Mouse (Mus musculus) ES-E14 (cell line): ENCODE measurements at regions not wholly inside any gene's neighbourhood (a gene's known extent, or its start where the extent isn't known, plus 50 kb on each side); places are given as distances from the start of the nearest gene placed in this dataset.

ENCODE experiments used
- DNase-seq: peaks from one replicate; pipeline ENCODE4 v3.0.0-alpha.2; 2013; ENCODE audit warnings: low read depth, low spot score
- H3K27ac ChIP-seq: 2 replicates; pipeline ENCODE4 v1.5.1; 2012; ENCODE audit warnings: low read depth, mild to moderate bottlenecking, low read length, moderate library complexity, mixed read lengths; ENCODE audit not compliant: poor library complexity, insufficient read depth, severe bottlenecking
- H3K36me3 ChIP-seq: 2 replicates; pipeline ENCODE4 v1.6.1; 2012; ENCODE audit warnings: mild to moderate bottlenecking, low read length, moderate library complexity, mixed read lengths; ENCODE audit not compliant: control insufficient read depth, poor library complexity, insufficient read depth, severe bottlenecking
- H3K4me1 ChIP-seq, 2 experiments: fragments of 150-350 bp in 1 of 2; sonication (generic) in 1 of 2; 2 replicates each; pipeline ENCODE4 v1.6.1; 2012; ENCODE audit warnings: low read length in 2 of 2, mild to moderate bottlenecking in 1 of 2, mixed read lengths in 1 of 2; ENCODE audit not compliant: control insufficient read depth in 2 of 2, insufficient read depth in 2 of 2, poor library complexity in 1 of 2
- H3K4me3 ChIP-seq, 2 experiments: fragments of 150-350 bp in 1 of 2; sonication (generic) in 1 of 2; 2 replicates each; pipeline ENCODE4 v1.5.1; 2012; ENCODE audit warnings: low read length in 2 of 2, low read depth in 1 of 2, mild to moderate bottlenecking in 1 of 2, mixed read lengths in 1 of 2; ENCODE audit not compliant: insufficient read depth in 1 of 2, poor library complexity in 1 of 2, severe bottlenecking in 1 of 2
- H3K9ac ChIP-seq: 2 replicates; pipeline ENCODE4 v1.6.1; 2012; ENCODE audit warnings: low read depth, mild to moderate bottlenecking, low read length, mixed read lengths; ENCODE audit not compliant: poor library complexity, insufficient read depth, severe bottlenecking
- H3K9me3 ChIP-seq: fragments of 150-350 bp; sonication (generic); 2 replicates; pipeline ENCODE4 v1.6.1; 2012; ENCODE audit warnings: low read depth, mild to moderate bottlenecking, low read length; ENCODE audit not compliant: control insufficient read depth, insufficient read depth
- CHD2 ChIP-seq: IDR thresholded peaks from 2 replicates; pipeline ENCODE4 v1.6.1; 2014; ENCODE audit warnings: mild to moderate bottlenecking, low read depth, low read length, inconsistent platforms
- HCFC1 ChIP-seq: IDR thresholded peaks from 2 replicates; pipeline ENCODE4 v1.6.1; 2012; ENCODE audit warnings: low read length, inconsistent platforms, borderline replicate concordance; ENCODE audit not compliant: insufficient read depth
- MAFK ChIP-seq: IDR thresholded peaks from 2 replicates; pipeline ENCODE4 v1.6.1; 2014; ENCODE audit warnings: mild to moderate bottlenecking, low read depth, low read length, inconsistent platforms; ENCODE audit not compliant: insufficient read depth
- ZC3H11A ChIP-seq: IDR thresholded peaks from 2 replicates; pipeline ENCODE4 v1.6.1; 2012; ENCODE audit warnings: low read depth, mild to moderate bottlenecking, inconsistent platforms, low read length, borderline replicate concordance
- ZNF384 ChIP-seq: IDR thresholded peaks from 2 replicates; pipeline ENCODE4 v1.6.1; 2012; ENCODE audit warnings: low read depth, low read length, inconsistent platforms
- in situ Hi-C, 2 experiments: fragments of 600-800 bp; cut with MboI; formaldehyde crosslinking; loops; one replicate each; pipeline ENCODE4 v1.15.1; 2025; ENCODE audit warnings: low sequenced_read_pairs in 2 of 2, inconsistent platforms in 1 of 2; ENCODE audit not compliant: unreplicated experiment in 2 of 2

DNA sequence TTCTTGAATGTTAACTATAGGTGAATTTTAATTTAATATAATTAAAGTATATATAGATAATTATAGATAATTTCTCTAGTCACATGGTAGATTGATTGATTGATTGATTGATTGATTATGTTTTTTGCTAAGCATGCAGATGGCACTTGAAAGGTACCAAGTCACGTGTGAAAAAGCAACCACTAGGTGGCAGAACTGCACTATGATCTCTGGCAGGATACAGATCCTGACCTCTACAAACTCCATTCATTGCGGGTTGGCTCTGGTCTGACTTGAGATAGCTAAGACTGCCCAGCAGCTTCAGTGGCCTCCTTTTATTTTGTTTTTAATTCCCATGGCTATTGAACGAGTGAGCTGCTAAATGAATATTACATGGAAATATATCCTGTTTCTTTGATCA lies 229.7 kb upstream of the Grm3 start:
- in situ Hi-C loops, result loop anchor here (10.0 to 25.0 kb wide), 2 partner anchors 680 to 683 kb away; no protein-coding TSS in a partner anchor
- H3K9ac ChIP-seq, result no peak overlapping the region
- H3K9me3 ChIP-seq, result no peaks in the 10 kb centered on the region
- H3K36me3 ChIP-seq, result no peaks in the 10 kb centered on the region
- no peaks in the 10 kb centered on the region for H3K4me1 ChIP-seq
- no peak overlapping the region for H3K27ac ChIP-seq
- no peak overlapping the region for H3K4me3 ChIP-seq
- TF ChIP-seq ZC3H11A (peak; percentile 84), ZNF384 (no peak)
- peak; percentile 40 for DNase-seq

DNA sequence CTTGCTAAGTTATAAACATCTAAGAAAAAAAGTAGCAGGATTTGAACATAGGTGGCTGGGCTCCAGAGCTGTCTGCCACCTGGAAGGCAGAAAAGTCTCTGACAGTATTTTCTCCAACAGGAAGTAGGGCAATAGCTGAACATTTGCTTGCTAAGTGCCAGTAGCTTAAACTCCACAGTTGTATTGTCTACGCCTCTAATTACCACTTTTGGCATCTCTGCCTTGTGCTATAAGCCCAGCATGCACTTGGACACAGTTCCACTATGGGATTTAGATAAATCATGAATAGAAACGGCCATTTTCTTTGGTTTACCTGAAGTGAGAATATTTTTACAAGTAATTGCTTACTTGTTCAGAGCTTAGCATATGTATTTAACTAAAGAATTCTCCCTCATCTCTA lies 213.8 kb upstream of the Grm3 start:
- Histone ChIP-seq H3K4me1 (no peaks in the 10 kb centered on the region), H3K9me3 (no peaks in the 10 kb centered on the region), H3K27ac (no peak overlapping the region), H3K4me3 (no peak overlapping the region), H3K9ac (no peak overlapping the region), H3K36me3 (no peaks in the 10 kb centered on the region)
- in situ Hi-C loops, result no loop called here
- TF ChIP-seq CHD2 (no peak), ZNF384 (no peak), ZC3H11A (no peak), MAFK (no peak), HCFC1 (no peak)
- no peak for DNase-seq

DNA sequence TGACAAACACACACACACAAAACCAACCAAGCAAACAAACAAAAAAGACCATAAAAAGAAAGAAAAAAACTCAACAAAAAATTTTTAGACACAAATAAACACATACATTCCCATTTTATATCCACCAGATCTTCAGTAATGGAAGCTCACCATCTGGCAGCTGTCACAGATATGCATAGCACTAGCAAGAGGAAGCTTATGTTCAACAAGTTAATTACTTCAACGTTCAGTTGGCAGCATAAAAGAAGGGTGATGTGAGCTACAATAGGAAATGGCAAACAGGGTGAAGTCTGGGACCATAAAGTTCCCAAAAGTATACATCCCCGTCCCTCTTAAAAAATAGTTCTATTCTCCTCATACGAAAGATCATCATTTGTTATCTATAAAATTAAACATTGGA lies 188.0 kb upstream of the Grm3 start:
- no peaks in the 10 kb centered on the region for H3K4me1 ChIP-seq
- H3K4me3 ChIP-seq, result no peak overlapping the region
- in situ Hi-C loops, result no loop called here
- no peak overlapping the region for H3K27ac ChIP-seq
- no peak for DNase-seq
- TF ChIP-seq CHD2, result no peak
- TF ChIP-seq ZC3H11A, result no peak
- TF ChIP-seq ZNF384, result no peak
- no peak for TF ChIP-seq HCFC1
- no peaks in the 10 kb centered on the region for H3K9me3 ChIP-seq
- H3K9ac ChIP-seq, result no peak overlapping the region
- no peaks in the 10 kb centered on the region for H3K36me3 ChIP-seq

- in situ Hi-C loops, result no loop called here
- Histone ChIP-seq H3K9ac (no peak overlapping the region), H3K36me3 (no peaks in the 10 kb centered on the region), H3K4me3 (no peak overlapping the region), H3K9me3 (no peaks in the 10 kb centered on the region), H3K27ac (no peak overlapping the region), H3K4me1 (no peaks in the 10 kb centered on the region)
- DNase-seq, result no peak
- no peak for TF ChIP-seq CHD2
- TF ChIP-seq MAFK, result no peak
- TF ChIP-seq ZC3H11A, result no peak
- no peak for TF ChIP-seq HCFC1
- no peak for TF ChIP-seq ZNF384
Observed at GRCm38 (mm10) chr5:9911783-9912182, 186.8 kb upstream of the Grm3 start.

DNA sequence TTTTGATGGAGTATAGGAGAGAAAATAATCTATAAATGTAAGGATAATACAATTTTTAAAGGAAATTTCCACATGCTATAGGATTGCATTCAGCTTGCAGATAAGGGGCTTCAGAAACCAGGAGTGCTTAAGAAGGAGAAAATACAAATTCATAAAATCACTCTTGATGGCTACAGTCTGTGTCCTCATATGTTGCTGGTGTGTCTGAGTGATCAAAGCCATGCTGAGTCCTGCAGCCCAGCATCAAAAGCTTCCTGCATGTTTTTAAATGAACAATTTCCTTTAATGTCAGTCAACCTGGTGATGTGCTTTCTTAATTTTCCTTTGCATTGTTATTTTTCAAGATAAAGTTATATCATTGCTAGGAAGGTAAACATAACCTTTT lies 186.1 kb upstream of the Grm3 start:
- TF ChIP-seq ZNF384 (no peak), MAFK (no peak), HCFC1 (no peak), CHD2 (no peak), ZC3H11A (no peak)
- Histone ChIP-seq H3K4me3 (no peak overlapping the region), H3K36me3 (no peaks in the 10 kb centered on the region), H3K9me3 (no peaks in the 10 kb centered on the region), H3K9ac (no peak overlapping the region), H3K4me1 (no peaks in the 10 kb centered on the region), H3K27ac (no peak overlapping the region)
- DNase-seq, result no peak
- in situ Hi-C loops, result no loop called here
